Mouse (Mus musculus) erythroblast, embryonic 14.5 days (primary cell): Measurements from ENCODE around the gene Gm35549.

Experiments used
- GATA1 ChIP-seq: IDR thresholded peaks from 2 replicates; pipeline ENCODE4 v1.6.1; 2012; ENCODE audit warnings: low read length, inconsistent platforms, mixed read lengths
- TAL1 ChIP-seq: IDR thresholded peaks from 3 replicates; pipeline ENCODE4 v1.6.1; 2012; ENCODE audit warnings: low read length, inconsistent platforms, mixed read lengths

DNA sequence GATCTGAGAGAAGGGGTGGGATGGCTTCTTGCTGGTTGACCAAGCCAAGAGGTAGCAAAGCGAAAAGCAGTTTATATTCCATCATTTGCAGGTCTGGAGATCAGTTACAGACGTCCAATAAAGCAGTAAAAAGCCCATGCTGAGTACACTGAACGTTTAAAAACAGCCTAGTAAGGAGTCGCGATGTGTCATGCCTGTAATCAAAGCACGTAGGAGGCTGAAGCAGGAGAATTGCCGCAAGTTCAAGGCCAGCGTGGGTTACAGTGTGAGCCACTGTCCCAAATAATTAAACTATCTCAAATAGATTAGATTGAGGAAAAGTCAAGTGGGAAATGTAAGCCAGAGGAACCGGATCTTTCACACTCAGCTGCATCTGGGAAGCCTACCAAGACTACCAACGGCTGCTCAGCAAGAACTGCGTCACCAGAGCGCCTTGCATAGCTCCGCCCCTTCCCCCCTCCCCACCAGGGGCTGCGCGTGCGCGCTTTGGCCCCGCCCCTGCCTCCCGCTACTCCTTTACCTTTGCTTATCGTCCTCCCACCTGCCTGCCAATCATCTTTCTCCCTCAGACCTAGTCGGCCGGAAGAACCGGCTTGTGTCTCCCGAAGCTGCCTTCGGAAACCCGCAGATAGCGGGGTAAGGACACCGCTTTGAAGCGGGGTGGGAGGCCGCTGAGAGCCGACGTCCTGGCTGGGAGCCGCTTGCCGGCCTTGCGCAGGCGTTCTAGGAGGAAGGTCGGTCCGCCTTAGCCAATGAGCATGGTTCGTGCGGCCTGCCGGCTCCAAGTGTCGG, 38.6 kb downstream of the Gm35549 start, which contains the start of gene Tcaim:
- TF ChIP-seq TAL1 (no peak), GATA1 (no peak)
